Mouse (Mus musculus) lung, embryonic 14.5 days (tissue): ENCODE results near the gene AC109138.7. TPM values are rescaled to one million over a fixed set of nuclear protein-coding genes. Genes with fewer than 3 reads are reported as not detected.

ENCODE experiments used
- ATAC-seq: fragments of 200-750 bp; cut with Nextera tagmentation; 2 replicates; pipeline ENCODE4 v1.8.0; 2017; ENCODE audit warnings: mild to moderate bottlenecking, moderate TSS enrichment, moderate library complexity; ENCODE audit not compliant: insufficient read depth
- DNase-seq: peaks from one replicate; pipeline ENCODE4 v3.0.0-alpha.2; 2015
- H3K27ac ChIP-seq: fragments of 300-500 bp; sonication (generic); 2 replicates; pipeline ENCODE4 v1.5.1; 2014; ENCODE audit warnings: low read depth, mild to moderate bottlenecking, moderate library complexity
- H3K27me3 ChIP-seq: fragments of 300-500 bp; sonication (generic); 2 replicates; pipeline ENCODE4 v1.6.1; 2014; ENCODE audit warnings: low read length, control low read depth; ENCODE audit not compliant: insufficient read depth
- H3K36me3 ChIP-seq: fragments of 300-500 bp; sonication (generic); 2 replicates; pipeline ENCODE4 v1.6.1; 2014; ENCODE audit warnings: control low read depth; ENCODE audit not compliant: insufficient read depth
- H3K4me1 ChIP-seq: fragments of 300-500 bp; sonication (generic); 2 replicates; pipeline ENCODE4 v1.6.1; 2014; ENCODE audit warnings: antibody characterized with exemption, control low read depth; ENCODE audit not compliant: insufficient read depth
- H3K4me2 ChIP-seq: fragments of 300-500 bp; sonication (generic); 2 replicates; pipeline ENCODE4 v1.6.1; 2014; ENCODE audit warnings: mild to moderate bottlenecking
- H3K4me3 ChIP-seq: fragments of 300-500 bp; sonication (generic); 2 replicates; pipeline ENCODE4 v1.5.1; 2014; ENCODE audit warnings: low read depth, low read length
- H3K9ac ChIP-seq: fragments of 300-500 bp; sonication (generic); 2 replicates; pipeline ENCODE4 v1.6.1; 2014
- H3K9me3 ChIP-seq: fragments of 300-500 bp; sonication (generic); 2 replicates; pipeline ENCODE4 v1.6.1; 2016; ENCODE audit warnings: low read depth, low read length, control low read depth
- CTCF ChIP-seq: IDR thresholded peaks from 2 replicates; pipeline ENCODE4 v1.5.1; 2016; ENCODE audit warnings: antibody characterized with exemption, low read depth
- WGBS: fragments of 180-500 bp; shearing (Covaris S2); extraction: QIAGEN DNeasy Blood & Tissue Kit; methylation state at CpG from one replicate; pipeline ENCODE4 v1.1.7; 2014; 5-methylcytosine and 5-hydroxymethylcytosine counted together
- polyA plus RNA-seq: library from polyadenylated mRNA; unstranded; fragments of >200 nt; fragmentation: Nextera tagmentation; extraction: Ambion mirVana; gene quantifications from 2 replicates; pipeline ENCODE4 v1.2.1, GENCODE M21; 2014

AC109138.7 gene
- polyA plus RNA-seq, 1 experiment from 2014 or later, result not detected

GRCm38 (mm10) chr19:4227894-4228678, 13.9 kb downstream of the AC109138.7 start:
- DNase-seq (peak; percentile 94), ATAC-seq (peak; percentile 52; the same call in 1 of the 2 replicates)
- no peaks in the 10 kb centered on the region; the same call in 1 of the 2 replicates for H3K27me3 ChIP-seq
- H3K4me1 ChIP-seq, result peaks cover 4% of the 10 kb centered on the region; the same call in 1 of the 2 replicates
- TF ChIP-seq CTCF, result peak; percentile 98
- no peaks in the 10 kb centered on the region for H3K9me3 ChIP-seq
- no peaks in the 10 kb centered on the region for H3K36me3 ChIP-seq
- H3K27ac ChIP-seq, result no peak overlapping the region
- no peak overlapping the region for H3K4me2 ChIP-seq
- H3K9ac ChIP-seq, result no peak overlapping the region
- 11% methylated on average over 8 of the region's 8 CpGs for WGBS
- H3K4me3 ChIP-seq, result no peak overlapping the region

GRCm38 (mm10) chr19:4228891-4229290, 14.7 kb downstream of the AC109138.7 start:
- no peak overlapping the region for H3K9ac ChIP-seq
- no peak for TF ChIP-seq CTCF
- H3K27ac ChIP-seq, result no peak overlapping the region
- DNase-seq, result no peak
- no peak overlapping the region for H3K4me3 ChIP-seq
- 72% methylated on average over 4 of the region's 4 CpGs for WGBS
- H3K27me3 ChIP-seq, result no peaks in the 10 kb centered on the region; the same call in 1 of the 2 replicates
- no peaks in the 10 kb centered on the region for H3K36me3 ChIP-seq
- no peak for ATAC-seq
- no peaks in the 10 kb centered on the region for H3K9me3 ChIP-seq
- H3K4me2 ChIP-seq, result no peak overlapping the region
- peaks cover 4% of the 10 kb centered on the region; the same call in 1 of the 2 replicates for H3K4me1 ChIP-seq

GRCm38 (mm10) chr19:4229451-4230076, 15.4 kb downstream of the AC109138.7 start:
- ATAC-seq (no peak), DNase-seq (no peak)
- Histone ChIP-seq H3K4me3 (no peak overlapping the region), H3K9ac (no peak overlapping the region; the same call in 1 of the 2 replicates), H3K36me3 (no peaks in the 10 kb centered on the region), H3K9me3 (no peaks in the 10 kb centered on the region), H3K4me1 (peaks cover 4% of the 10 kb centered on the region; the same call in 1 of the 2 replicates), H3K27me3 (no peaks in the 10 kb centered on the region; the same call in 1 of the 2 replicates), H3K27ac (no peak overlapping the region), H3K4me2 (no peak overlapping the region)
- no peak for TF ChIP-seq CTCF
- 36% methylated on average over 9 of the region's 9 CpGs for WGBS

GRCm38 (mm10) chr19:4230415-4230814, 16.3 kb downstream of the AC109138.7 start:
- Histone ChIP-seq H3K36me3 (no peaks in the 10 kb centered on the region), H3K4me2 (no peak overlapping the region), H3K27ac (no peak overlapping the region), H3K9me3 (no peaks in the 10 kb centered on the region), H3K27me3 (no peaks in the 10 kb centered on the region; the same call in 1 of the 2 replicates), H3K4me3 (no peak overlapping the region), H3K9ac (no peak overlapping the region), H3K4me1 (peaks cover 4% of the 10 kb centered on the region; the same call in 1 of the 2 replicates)
- TF ChIP-seq CTCF, result no peak
- WGBS, result 62% methylated on average over 8 of the region's 8 CpGs
- ATAC-seq (no peak), DNase-seq (no peak)

GRCm38 (mm10) chr19:4231253-4232185, 17.4 kb downstream of the AC109138.7 start, which contains the start of gene Pold4:
Pold4 (plus strand) TSS chr19:4231899.
- DNase-seq, result peak; percentile 97
- 9% methylated on average over 26 of the region's 26 CpGs for WGBS

GRCm38 (mm10) chr19:4232186-4232572, 18.0 kb downstream of the AC109138.7 start:
- TF ChIP-seq CTCF, result no peak
- Histone ChIP-seq H3K9ac (peak overlapping the region; percentile 60), H3K27ac (peak overlapping the region; percentile 81), H3K4me2 (peak overlapping the region; percentile 82), H3K4me3 (peak overlapping the region; percentile 53), H3K9me3 (no peaks in the 10 kb centered on the region), H3K27me3 (no peaks in the 10 kb centered on the region; the same call in 1 of the 2 replicates), H3K4me1 (peaks cover 4% of the 10 kb centered on the region; the same call in 1 of the 2 replicates), H3K36me3 (no peaks in the 10 kb centered on the region)
- ATAC-seq (peak; percentile 10; the same call in 1 of the 2 replicates), DNase-seq (no peak)
- WGBS, result 32% methylated on average over 2 of the region's 2 CpGs

More at GRCm38 (mm10) chr19:4231253-4232185, 17.4 kb downstream of the AC109138.7 start, which contains the start of gene Pold4:
- TF ChIP-seq CTCF, result no peak
- Histone ChIP-seq H3K9me3 (no peaks in the 10 kb centered on the region), H3K4me1 (peaks cover 4% of the 10 kb centered on the region; the same call in 1 of the 2 replicates), H3K4me2 (peak within 1 kb of the TSS; percentile 82), H3K27me3 (no peaks in the 10 kb centered on the region; the same call in 1 of the 2 replicates), H3K4me3 (peak within 1 kb of the TSS; percentile 53), H3K27ac (peak within 1 kb of the TSS; percentile 81), H3K9ac (peak within 1 kb of the TSS; percentile 60), H3K36me3 (no peaks in the 10 kb centered on the region)
- ATAC-seq, result peak; percentile 90
